Mouse (Mus musculus) thymus, postnatal 25 days (tissue): ENCODE measurements around the gene Nostrin.

Experiments
- DNase-seq: peaks from one replicate; pipeline ENCODE4 v3.0.0; 2022

Gene Nostrin

DNA sequence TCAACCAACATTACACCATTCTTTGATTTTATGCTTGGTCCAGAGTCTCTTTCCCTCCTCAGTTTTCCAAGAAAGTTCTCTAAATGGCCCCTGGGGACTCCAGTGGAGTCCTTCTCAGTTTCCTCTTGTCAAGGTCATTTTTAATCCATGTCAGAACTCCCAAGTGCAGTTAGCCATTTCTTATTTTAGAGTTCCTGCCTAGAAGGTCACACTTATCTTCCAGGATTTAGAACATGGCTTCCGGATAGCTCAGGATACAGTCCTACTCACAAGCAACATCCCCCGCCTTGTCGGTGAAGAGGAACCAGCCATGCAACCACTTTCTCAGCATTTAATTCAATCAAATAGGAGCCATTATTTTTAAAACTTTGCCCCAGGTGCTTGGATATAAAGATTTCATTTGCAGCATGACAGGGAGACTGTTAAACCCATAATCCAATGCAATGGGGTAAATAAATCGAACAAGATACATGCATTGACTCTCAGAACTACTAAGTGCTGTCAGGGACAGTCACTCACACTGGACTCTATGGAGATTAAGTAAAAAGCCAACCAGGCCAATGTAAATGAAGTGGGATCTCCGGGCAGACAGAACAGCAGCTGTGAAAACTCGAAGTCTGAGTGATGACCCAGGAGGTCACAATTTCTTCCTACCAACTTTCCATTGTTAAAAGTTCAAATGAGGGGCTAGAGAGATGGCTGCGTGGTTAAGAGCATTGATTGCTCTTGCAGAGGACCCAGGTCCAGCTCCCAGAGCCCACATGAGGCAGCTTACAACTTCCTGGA is 6.0 kb upstream of the Nostrin start:
- no peak for DNase-seq

DNA sequence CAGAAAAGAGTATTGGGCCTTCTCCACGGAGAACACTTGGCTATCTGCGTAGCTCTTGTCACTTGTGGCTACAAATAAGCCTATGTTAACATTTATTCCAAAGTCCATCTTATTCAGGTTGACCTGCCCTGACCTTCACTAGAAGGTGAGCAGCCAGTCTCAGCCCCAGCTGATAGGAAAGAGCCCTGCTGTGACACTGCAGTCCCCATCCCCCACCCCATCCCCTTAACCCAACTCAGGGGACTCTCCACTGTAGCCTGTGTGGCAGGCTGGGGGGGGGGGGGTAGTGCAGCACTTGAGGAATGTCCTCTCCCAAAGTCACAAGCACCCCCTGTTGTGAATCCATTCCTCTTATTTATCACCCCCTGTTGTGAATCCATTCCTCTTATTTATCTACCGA is 3.6 kb upstream of the Nostrin start:
- no peak for DNase-seq

GRCm38 (mm10) chr2:69132488-69133040 is 3.0 kb upstream of the Nostrin start:
- DNase-seq: no peak

DNA sequence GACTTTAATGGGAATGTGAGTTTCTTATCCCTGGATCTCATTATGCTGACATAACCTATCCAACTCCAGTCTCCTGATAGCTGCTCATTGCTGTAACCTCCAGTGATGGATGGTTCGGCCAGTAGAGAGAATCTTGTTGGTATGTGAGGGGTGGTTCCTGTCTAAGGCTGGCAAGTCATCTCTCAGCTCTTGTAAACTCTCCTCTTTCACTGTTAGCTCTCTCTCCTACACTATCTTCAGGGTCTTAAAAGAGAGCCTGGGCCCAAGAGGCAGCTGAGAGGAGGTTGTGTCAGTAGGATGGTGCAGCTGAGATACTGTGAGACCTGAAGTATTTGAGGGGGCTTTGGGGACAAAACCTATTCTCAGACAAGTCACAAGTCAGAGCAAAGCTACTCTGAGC is 1.4 kb upstream of the Nostrin start:
- no peak for DNase-seq

DNA sequence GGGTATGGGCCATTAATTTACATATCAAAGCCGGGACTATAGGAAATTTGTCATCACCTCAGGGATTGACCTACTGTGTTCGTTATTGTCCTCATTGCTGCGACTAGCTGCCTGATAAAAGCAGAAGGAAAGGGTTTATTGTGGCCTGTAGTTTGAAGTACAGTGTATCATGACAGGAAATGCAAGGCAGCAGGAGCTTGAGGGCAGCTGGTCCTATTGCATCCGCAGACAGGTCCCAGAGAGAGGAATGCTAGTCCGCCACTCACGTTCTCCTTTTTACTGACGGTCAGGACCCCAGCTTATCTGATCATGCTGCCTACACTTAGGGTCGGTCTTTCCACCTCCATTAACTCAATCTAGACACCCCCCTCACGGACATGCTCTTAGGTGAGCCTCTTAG is 663 bp upstream of the Nostrin start:
- no peak for DNase-seq

DNA sequence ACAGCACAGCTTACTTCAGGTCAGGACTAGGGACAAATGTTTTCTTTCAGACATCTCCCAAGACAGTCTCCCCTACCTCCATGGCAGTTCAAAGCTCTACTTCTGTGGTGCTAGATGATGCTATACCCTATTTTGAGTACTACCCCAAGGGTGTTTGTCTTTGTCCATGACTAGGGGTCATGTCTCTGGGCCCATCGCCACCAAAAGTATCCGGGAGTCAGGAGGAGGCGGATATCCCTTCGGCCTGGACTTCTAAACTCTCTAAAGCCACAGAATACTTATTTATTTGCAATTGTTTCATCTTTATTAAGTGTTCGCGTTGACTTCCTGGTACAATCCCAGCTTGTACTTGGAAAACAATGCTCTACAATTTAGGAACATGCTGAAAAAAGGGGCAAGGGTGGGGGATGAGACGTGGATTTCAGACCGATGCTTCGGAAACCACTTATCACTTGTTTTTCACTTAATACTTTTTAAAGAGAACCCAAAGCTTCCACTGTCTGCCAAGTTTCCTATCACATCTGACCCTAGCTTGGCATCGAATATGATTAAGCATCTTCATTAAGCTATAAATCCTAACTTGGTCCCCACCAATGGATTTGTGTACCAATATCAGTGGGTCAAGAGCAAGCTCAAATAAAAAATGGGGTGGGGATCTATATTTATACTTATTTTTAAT is 1.9 kb downstream of the Nostrin start:
- DNase-seq: no peak

- no peak for DNase-seq
Measured at GRCm38 (mm10) chr2:69138759-69139158, 3.2 kb downstream of the Nostrin start.

- DNase-seq: no peak
Measured at GRCm38 (mm10) chr2:69140215-69140614, 4.6 kb downstream of the Nostrin start.

- DNase-seq: no peak
Measured at GRCm38 (mm10) chr2:69140816-69141215, 5.2 kb downstream of the Nostrin start.

DNA sequence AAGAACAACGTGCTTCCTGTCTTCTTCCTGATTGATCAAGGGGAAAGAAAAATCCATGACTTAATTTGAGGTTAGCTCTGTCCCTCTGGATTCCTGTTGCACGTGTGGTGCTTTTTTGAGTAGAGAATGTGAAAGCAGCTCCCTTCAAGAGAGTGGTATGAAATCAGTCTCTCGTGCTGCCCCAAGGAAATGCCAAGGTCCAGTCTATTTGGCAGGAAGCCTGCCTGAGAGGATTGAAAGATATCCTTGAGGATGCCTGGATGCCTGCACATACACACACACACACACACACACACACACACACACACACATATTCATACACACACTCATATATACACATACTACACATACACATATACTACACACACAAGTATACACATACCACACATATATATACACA is 13.1 kb downstream of the Nostrin start:
- no peak for DNase-seq

GRCm38 (mm10) chr2:69149154-69149553 is 13.6 kb downstream of the Nostrin start:
- no peak for DNase-seq

DNA sequence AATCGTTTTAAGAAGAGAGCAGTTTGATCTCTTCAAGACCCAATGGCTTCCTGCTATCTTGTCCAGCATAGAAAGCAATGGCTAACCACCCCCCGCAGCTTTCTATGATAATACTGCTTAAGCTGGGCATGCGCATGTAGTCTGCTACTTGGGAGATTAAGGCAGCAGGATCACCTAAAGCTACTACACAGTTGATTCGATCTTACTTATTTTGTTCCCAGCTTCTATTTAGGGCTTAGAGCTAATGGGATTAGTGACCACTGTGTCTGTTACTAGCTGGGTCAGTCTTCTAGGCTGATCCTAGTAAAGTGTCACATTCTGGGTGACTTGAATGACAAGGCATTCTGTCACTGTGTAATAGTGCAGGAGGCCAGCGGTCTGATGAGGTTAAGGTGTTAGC is 15.2 kb downstream of the Nostrin start:
- DNase-seq: no peak

DNA sequence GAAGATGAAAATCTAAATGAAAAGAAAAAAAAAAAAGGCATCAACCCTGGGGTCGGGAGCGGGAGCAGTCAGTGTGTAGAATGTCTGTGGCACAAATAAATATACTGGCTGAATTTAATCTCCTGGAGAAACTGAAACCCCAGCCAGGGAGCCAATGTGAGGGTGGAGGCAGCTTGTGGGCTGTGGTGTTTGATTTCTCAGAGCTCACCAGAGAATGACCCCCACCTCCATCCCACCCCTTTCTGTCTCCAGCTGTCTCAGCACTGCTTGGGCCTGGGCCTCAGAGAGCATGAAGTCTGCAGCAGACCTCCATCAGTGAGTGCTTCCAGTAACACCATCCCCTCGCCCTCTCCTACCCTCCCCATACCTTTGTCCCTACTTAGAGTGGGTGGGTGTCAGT is 20.3 kb downstream of the Nostrin start:
- DNase-seq: no peak

- DNase-seq: no peak
Measured at GRCm38 (mm10) chr2:69156283-69156682, 20.7 kb downstream of the Nostrin start.

GRCm38 (mm10) chr2:69158907-69159306 is 23.3 kb downstream of the Nostrin start:
- DNase-seq: no peak

DNA sequence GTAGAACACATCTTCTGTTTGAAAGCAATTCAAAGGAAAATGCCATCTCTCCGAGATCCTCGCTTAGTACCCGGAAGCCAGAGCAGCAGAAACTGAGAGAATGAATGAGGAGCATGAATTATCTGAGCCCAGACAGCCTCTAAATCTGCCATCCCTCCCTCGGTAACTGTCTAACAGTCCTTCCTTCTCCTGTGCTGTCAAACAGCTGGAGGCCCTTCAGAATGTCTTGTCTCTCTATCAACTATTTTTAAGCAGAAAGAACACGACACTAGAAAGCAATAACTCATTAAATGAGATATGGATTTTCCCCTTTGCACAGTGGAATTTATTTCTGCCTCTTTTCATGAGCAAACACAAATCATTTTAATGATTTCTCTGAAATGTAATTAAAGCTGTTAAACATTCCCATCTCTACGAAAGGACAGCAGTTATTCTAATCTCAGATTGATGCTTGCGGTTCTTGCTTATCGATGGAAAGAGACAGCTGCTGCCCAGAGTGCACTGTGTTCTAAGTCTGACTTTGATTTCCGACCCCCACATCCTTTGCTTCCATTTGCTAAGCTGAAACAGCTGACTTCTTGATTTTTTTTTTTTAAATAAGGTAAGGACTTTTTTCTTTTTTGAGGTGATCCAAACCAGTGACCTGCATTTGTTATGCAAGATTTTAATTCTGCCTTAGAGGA is 34.9 kb downstream of the Nostrin start:
- DNase-seq: no peak

DNA sequence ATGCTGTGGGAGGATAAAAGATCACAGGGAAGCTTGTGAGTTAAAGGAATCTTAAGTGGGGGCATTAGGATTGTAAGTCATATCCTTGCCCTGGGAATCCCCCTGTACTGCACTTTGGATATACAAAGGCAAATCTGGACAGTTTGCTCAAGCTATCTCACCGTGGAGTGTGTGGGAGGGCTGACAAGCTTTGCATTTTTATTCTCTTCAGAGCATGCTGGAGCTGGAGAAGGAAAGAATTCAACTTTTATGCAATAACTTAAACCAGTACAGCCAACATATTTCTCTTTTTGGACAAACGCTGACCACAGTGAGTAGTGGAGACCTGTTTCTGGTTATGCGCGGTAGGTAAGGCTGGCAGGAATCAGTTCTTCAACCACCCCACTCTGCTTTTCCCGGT is 39.7 kb downstream of the Nostrin start:
- no peak for DNase-seq

DNA sequence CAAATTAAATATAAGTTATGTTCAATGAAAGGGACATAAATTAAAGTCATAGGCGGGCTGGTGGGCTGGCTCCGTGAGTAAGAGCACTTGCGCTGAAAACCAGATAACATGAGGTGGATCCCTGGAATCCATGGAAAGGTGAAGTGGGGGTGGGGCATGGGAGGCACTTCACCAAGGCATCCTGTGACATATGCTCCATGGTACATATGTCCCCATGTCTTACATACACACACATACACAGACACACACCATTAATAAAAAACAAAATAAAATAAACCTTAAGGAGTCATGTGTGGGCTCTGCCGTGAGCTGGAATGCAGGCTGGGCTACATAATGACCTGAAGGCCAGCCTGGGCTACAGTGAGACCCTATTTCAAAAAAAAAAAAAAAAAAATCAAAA is 44.1 kb downstream of the Nostrin start:
- no peak for DNase-seq

- no peak for DNase-seq
Measured at GRCm38 (mm10) chr2:69187990-69188389, 52.4 kb downstream of the Nostrin start.

DNA sequence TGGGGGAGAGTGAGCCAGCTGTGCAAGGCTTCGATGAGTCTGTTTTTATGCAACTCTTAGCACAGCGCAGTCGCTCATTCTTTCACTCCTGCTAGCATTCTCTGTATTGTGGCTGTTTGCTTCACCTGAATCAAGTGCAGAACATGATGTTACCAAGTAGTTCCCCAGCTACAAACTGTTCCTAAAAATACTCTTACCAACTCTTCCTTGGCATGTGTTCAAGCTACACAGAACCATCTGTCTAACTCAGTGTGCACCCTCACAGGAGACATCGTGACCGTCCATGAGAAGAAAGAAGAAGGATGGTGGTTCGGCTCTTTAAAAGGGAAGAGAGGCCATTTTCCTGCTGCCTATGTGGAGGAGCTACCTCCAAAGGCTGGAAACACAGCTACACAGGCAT is 53.1 kb downstream of the Nostrin start:
- no peak for DNase-seq

GRCm38 (mm10) chr2:69189222-69189621 is 53.6 kb downstream of the Nostrin start:
- DNase-seq: no peak

GRCm38 (mm10) chr2:69191059-69191458 is 55.5 kb downstream of the Nostrin start:
- no peak for DNase-seq

GRCm38 (mm10) chr2:69193555-69193954 is 58.0 kb downstream of the Nostrin start:
- DNase-seq: no peak

- no peak for DNase-seq
Measured at GRCm38 (mm10) chr2:69205185-69205584, 69.6 kb downstream of the Nostrin start.
